Mouse (Mus musculus) spleen, adult 2 months (tissue): ENCODE data around the gene Edil3.

ENCODE experiments used
- CTCF ChIP-seq: fragments of 200-500 bp; IDR thresholded peaks from 2 replicates; pipeline ENCODE4 v1.5.1; 2011; ENCODE audit warnings: mild to moderate bottlenecking, inconsistent platforms; ENCODE audit not compliant: insufficient read depth, insufficient read length, insufficient replicate concordance; ENCODE audit errors: extremely low read depth
- POLR2A ChIP-seq: fragments of 200-500 bp; IDR thresholded peaks from 2 replicates; pipeline ENCODE4 v1.6.1; 2011; ENCODE audit warnings: low read depth, low read length, inconsistent platforms

DNA sequence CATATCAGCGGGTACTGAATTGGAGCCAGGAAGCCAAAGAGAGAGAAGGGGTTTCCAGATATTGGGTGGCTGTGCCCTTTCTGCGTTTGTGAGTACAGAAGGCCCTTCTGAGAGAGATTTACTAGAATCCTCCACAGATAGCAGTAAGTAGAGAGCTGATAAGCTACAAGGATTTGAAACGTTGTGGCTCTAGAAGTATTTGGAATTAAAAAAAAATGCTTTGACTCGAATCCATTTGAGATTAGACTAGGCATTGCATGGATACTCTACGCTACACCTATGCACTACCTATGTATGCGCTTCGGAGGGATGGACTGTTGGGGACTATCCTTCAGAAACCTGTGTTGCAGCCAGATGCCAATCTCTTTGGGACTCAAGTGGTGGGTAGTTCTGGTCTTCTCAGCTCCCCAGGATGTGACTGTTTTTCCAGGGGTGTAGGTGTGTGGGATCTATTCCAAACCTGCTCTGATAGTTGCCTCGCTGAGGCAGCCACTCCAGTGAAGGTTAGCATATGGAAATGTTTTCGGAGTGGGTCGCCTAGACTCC is 1.8 kb downstream of the Edil3 start:
- TF ChIP-seq CTCF (no peak), POLR2A (no peak)
